Comparison of ENCODE assay signal across 8 mouse cellular contexts in the genomic region with DNA sequence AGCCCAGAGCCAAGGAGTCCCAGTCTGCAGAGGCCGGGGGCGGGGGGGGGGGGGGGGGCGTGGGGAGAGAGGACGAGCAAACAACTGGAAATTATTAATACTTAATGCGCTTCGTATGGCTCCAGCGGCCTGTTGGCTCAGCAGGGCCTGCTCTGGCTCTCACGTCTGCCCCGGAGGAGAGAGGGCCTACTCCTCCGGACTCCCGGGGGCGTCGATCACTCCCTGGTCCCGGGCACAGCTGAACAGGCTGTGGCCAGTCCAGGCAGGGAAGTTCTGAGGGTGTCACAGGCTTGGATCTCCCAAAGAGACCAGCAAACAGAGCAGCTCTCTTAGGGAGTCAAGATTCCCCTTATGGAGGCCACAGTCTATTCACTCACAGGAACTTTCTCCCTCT. TPM values are rescaled to one million over a fixed set of nuclear protein-coding genes. Genes with fewer than 3 reads are reported as not detected.
A peak's percentile ranks its signal among the peaks of the same experiment; 100 is the strongest.
DNase-seq lines count a peak whose midpoint lies in the region; ATAC-seq and TF ChIP-seq lines count a peak whose summit lies in the region.

No protein-coding gene starts in this region.

- H3K27me3 ChIP-seq in heart, embryonic 12.5 days (replicated peaks): peaks cover 14% of the 10 kb centered on the region; the same call in 1 of the 2 replicates
- peaks cover 9% of the 10 kb centered on the region for H3K27me3 ChIP-seq in forebrain, postnatal 0 days (ENCODE audit: insufficient read depth, low read length)
- no peaks in the 10 kb centered on the region for H3K27me3 ChIP-seq in limb, embryonic 14.5 days (ENCODE audit: control insufficient read depth, insufficient read depth, low read length)

- H3K36me3 ChIP-seq in heart, embryonic 12.5 days: 0 out of 2 replicates have a peak, but pooled peaks cover 9% of the 10 kb centered on the region
- H3K36me3 ChIP-seq in forebrain, postnatal 0 days (ENCODE audit: insufficient read depth): no peaks in the 10 kb centered on the region
- peaks cover 10% of the 10 kb centered on the region; the same call in 1 of the 2 replicates for H3K36me3 ChIP-seq in limb, embryonic 14.5 days (ENCODE audit: control insufficient read depth, insufficient read depth, low read length)

- peaks cover 21% of the 10 kb centered on the region for H3K4me1 ChIP-seq in heart, embryonic 12.5 days (replicated peaks)
- H3K4me1 ChIP-seq in forebrain, postnatal 0 days (ENCODE audit: insufficient read depth): no peaks in the 10 kb centered on the region
- H3K4me1 ChIP-seq in limb, embryonic 14.5 days (ENCODE audit: control insufficient read depth, insufficient read depth, low read length): peaks cover 16% of the 10 kb centered on the region
- H3K4me1 ChIP-seq in olfactory bulb, adult 2 months (ENCODE audit: control insufficient read depth, insufficient read depth, low read length): peaks cover 9% of the 10 kb centered on the region

- no peak; the same call in 1 of the 2 replicates for ATAC-seq in heart, embryonic 12.5 days (ENCODE audit: insufficient number of reproducible peaks, low FRiP score)
- ATAC-seq in forebrain, postnatal 0 days: peak; percentile 11; the same call in 1 of the 2 replicates
- ATAC-seq in limb, embryonic 14.5 days (ENCODE audit: low FRiP score, low read depth): no peak; the same call in 1 of the 2 replicates

- no peak for DNase-seq in heart, adult 18-20 months
- DNase-seq in R1 (ENCODE audit: low read depth, low spot score): peak; percentile 22
- no peak for DNase-seq in forebrain, postnatal 0 days
- DNase-seq in limb, embryonic 14.5 days (ENCODE audit: low spot score): peak; percentile 52
- DNase-seq in layer of hippocampus, adult 18-20 months (ENCODE audit: low spot score in 2 of 2): no peak
- no peak for DNase-seq in frontal cortex, postnatal 14 days (ENCODE audit: low spot score in 2 of 2)

- TF ChIP-seq POLR2A in limb, embryonic 14.5 days (IDR thresholded peaks at IDR 0.05; ENCODE audit: borderline replicate concordance, extremely low read depth, insufficient read depth, insufficient read length): no peak
- no peak for TF ChIP-seq POLR2A in olfactory bulb, adult 2 months (IDR thresholded peaks at IDR 0.05; ENCODE audit: insufficient read depth, low read depth, low read length)

- H3K4me2 ChIP-seq in heart, embryonic 12.5 days: peak overlapping the region; percentile 87
- H3K4me2 ChIP-seq in forebrain, postnatal 0 days (ENCODE audit: low read depth): peak overlapping the region; percentile 90
- peak overlapping the region; percentile 89 for H3K4me2 ChIP-seq in limb, embryonic 14.5 days (replicated peaks; ENCODE audit: low read depth, low read length, severe bottlenecking)

- peak overlapping the region; percentile 73 for H3K9ac ChIP-seq in heart, embryonic 12.5 days
- H3K9ac ChIP-seq in forebrain, postnatal 0 days: peak overlapping the region; percentile 60
- H3K9ac ChIP-seq in limb, embryonic 14.5 days (ENCODE audit: low read depth, low read length, severe bottlenecking): peak overlapping the region; percentile 86

- H3K4me3 ChIP-seq in heart, embryonic 12.5 days: peak overlapping the region; percentile 71
- peak overlapping the region; percentile 52 for H3K4me3 ChIP-seq in forebrain, postnatal 0 days (ENCODE audit: low read depth, low read length)
- peak overlapping the region; percentile 85 for H3K4me3 ChIP-seq in limb, embryonic 14.5 days (replicated peaks; ENCODE audit: low read length)
- peak overlapping the region; percentile 65 for H3K4me3 ChIP-seq in olfactory bulb, adult 2 months (ENCODE audit: insufficient read depth, low read depth, low read length)

- no peak for TF ChIP-seq CTCF in forebrain, postnatal 0 days (IDR thresholded peaks at IDR 0.05; ENCODE audit: low read depth)
- no peak for TF ChIP-seq CTCF in olfactory bulb, adult 2 months (IDR thresholded peaks at IDR 0.05; ENCODE audit: insufficient read depth, low read depth, low read length)

- no peaks in the 10 kb centered on the region for H3K9me3 ChIP-seq in heart, embryonic 12.5 days (replicated peaks)
- no peaks in the 10 kb centered on the region for H3K9me3 ChIP-seq in forebrain, postnatal 0 days (ENCODE audit: low read length)
- no peaks in the 10 kb centered on the region for H3K9me3 ChIP-seq in limb, embryonic 14.5 days (ENCODE audit: control insufficient read depth, low read length)

- WGBS in heart, embryonic 12.5 days: 4% methylated on average over 11 of the region's 14 CpGs
- WGBS in forebrain, postnatal 0 days: 3% methylated on average over 12 of the region's 14 CpGs
- WGBS in limb, embryonic 14.5 days: 2% methylated on average over 11 of the region's 14 CpGs
- WGBS in olfactory bulb, adult 2 months: 16% methylated on average over 13 of the region's 14 CpGs

- H3K27ac ChIP-seq in heart, embryonic 12.5 days (ENCODE audit: poor library complexity, severe bottlenecking): no peak overlapping the region
- H3K27ac ChIP-seq in forebrain, postnatal 0 days (ENCODE audit: low read depth, low read length): no peak overlapping the region
- peak overlapping the region; percentile 79 for H3K27ac ChIP-seq in limb, embryonic 14.5 days (replicated peaks; ENCODE audit: low read depth, low read length)
- H3K27ac ChIP-seq in olfactory bulb, adult 2 months (ENCODE audit: insufficient read depth, low read depth, low read length): no peak overlapping the region

RNA-seq across cellular contexts. Expression of a gene that starts 0.5 kb away (rescaled TPM):
- polyA plus RNA-seq in heart, embryonic 12.5 days (2016; fragmentation: Nextera tagmentation; extraction: Ambion mirVana): 10.3 and 11.8 TPM in 2 replicates
- total RNA-seq in heart, adult 18-20 months (2021): 10 to 100 TPM; 28.6 to 35.8 TPM
- total RNA-seq in forebrain, postnatal 0 days (2014; rRNA removed): 11.6 and 12.7 TPM in 2 replicates
- 9.1 and 14.0 TPM in 2 replicates for polyA plus RNA-seq in forebrain, postnatal 0 days (2015; fragmentation: Nextera tagmentation; extraction: Ambion mirVana)
- polyA plus RNA-seq in limb, embryonic 14.5 days (2012; rRNA removed): 28.9 and 29.1 TPM in 2 replicates
- 52.2 and 55.7 TPM in 2 replicates for polyA plus RNA-seq in limb, embryonic 14.5 days (2014; fragmentation: Nextera tagmentation; extraction: Ambion mirVana)
- not detected in 2 replicates for polyA plus RNA-seq in olfactory bulb, adult 2 months (2012; ENCODE audit: insufficient read depth, insufficient read length, low replicate concordance, missing spikeins)
- 1 to 10 TPM; 9.0 to 9.2 TPM for total RNA-seq in layer of hippocampus, adult 18-20 months (2021)

RNA-seq across cellular contexts. Expression of a gene that starts 28.4 kb away (rescaled TPM):
- 0.26 TPM in 1 of 2 replicates, not detected in the other for polyA plus RNA-seq in heart, embryonic 12.5 days (2016; fragmentation: Nextera tagmentation; extraction: Ambion mirVana)
- total RNA-seq in heart, adult 18-20 months (2021): under 1 TPM in 1 of 2 experiments, not detected in 1; 0.64 TPM
- 5.0 and 10.0 TPM in 2 replicates for total RNA-seq in forebrain, postnatal 0 days (2014; rRNA removed)
- 7.7 and 8.0 TPM in 2 replicates for polyA plus RNA-seq in forebrain, postnatal 0 days (2015; fragmentation: Nextera tagmentation; extraction: Ambion mirVana)
- polyA plus RNA-seq in limb, embryonic 14.5 days (2012; rRNA removed): 0.58 and 0.87 TPM in 2 replicates
- polyA plus RNA-seq in limb, embryonic 14.5 days (2014; fragmentation: Nextera tagmentation; extraction: Ambion mirVana): 0.44 and 0.76 TPM in 2 replicates
- polyA plus RNA-seq in olfactory bulb, adult 2 months (2012; ENCODE audit: insufficient read depth, insufficient read length, low replicate concordance, missing spikeins): not detected in 2 replicates
- total RNA-seq in layer of hippocampus, adult 18-20 months (2021): 1 to 10 TPM; 2.1 to 3.8 TPM

Comparison
In these comparisons a context has a peak if more than half of its experiments do, and no peak if none do; other contexts are left out.
1. DNase-seq: peak in R1 (single experiment) and limb, embryonic 14.5 days (single experiment); none in heart, adult 18-20 months (0 of 2), forebrain, postnatal 0 days (single experiment), layer of hippocampus, adult 18-20 months (0 of 2) and frontal cortex, postnatal 14 days (0 of 2).
2. RNA of a gene that starts 0.5 kb away (polyA plus RNA-seq): 28.9 to 55.7 TPM in limb, embryonic 14.5 days, 9.1 to 14.0 TPM in forebrain, postnatal 0 days and 10.3 to 11.8 TPM in heart, embryonic 12.5 days; not detected in olfactory bulb, adult 2 months; every median in the first group is over 10 times any median in the second.
3. Peak in every context shown above with its lines, with median percentiles within 50 percentile points of each other: H3K4me2 ChIP-seq, H3K4me3 ChIP-seq and H3K9ac ChIP-seq.